In the genomic region with DNA sequence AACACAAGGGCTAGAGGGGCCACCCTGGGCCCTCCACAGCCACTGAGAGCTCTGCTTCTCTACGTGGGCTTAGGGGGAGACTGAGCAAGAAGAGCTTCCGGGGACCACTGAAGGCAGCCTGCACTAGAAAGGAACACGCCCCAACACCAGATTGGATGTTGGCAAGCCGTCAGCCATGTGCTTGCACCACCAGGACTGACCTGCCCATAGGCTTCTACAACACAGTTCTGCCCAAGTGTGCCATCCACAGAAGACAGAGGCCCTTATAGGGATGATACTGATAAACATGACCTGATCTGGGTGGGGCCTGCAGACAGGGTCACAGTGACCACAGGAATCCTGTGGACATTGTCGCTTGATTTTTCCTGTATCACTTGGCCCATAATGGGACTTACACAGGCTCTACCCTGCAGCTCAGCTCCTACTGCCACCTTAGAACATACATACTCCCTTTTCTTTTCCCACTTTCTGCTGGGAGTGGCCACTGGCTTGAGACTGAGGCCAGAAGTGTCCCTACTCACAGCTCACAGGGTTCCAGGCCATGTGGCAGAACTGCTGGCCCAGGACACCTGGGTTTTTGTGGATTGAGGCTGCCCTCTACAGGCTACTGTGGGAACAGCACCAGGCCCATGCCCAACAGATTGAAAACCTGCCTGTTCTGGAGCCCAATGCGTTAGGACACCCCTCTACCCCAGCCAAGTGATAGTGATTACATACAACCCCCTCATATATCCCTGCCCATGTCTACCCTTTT, we compare ENCODE assay signal across 9 mouse cellular contexts. TPM values are rescaled to one million over a fixed set of nuclear protein-coding genes. Genes with fewer than 3 reads are reported as not detected.
DNase-seq lines count a peak whose midpoint lies in the region; ATAC-seq and TF ChIP-seq lines count a peak whose summit lies in the region.
"Had no signal": no experiment of that assay in that cellular context is flagged by ENCODE, and none has a peak within 500 bp of the region (broad histone marks: within the 10 kb centered on the region; RNA-seq: fewer than 3 reads in every experiment).

No protein-coding gene starts in this region.

- H3K36me3 ChIP-seq in forebrain, postnatal 0 days (ENCODE audit: insufficient read depth), result no peaks in the 10 kb centered on the region
- peaks cover 5% of the 10 kb centered on the region; the same call in 1 of the 2 replicates for H3K36me3 ChIP-seq in hindbrain, embryonic 13.5 days
- H3K36me3 ChIP-seq: limb, embryonic 12.5 days had no signal

- no peak overlapping the region for H3K4me3 ChIP-seq in forebrain, postnatal 0 days (ENCODE audit: low read depth, low read length)
- no peak overlapping the region for H3K4me3 ChIP-seq in hindbrain, embryonic 13.5 days
- H3K4me3 ChIP-seq: limb, embryonic 12.5 days had no signal

- no peak for TF ChIP-seq POLR2A in brain, embryonic 14.5 days (IDR thresholded peaks at IDR 0.05; ENCODE audit: borderline replicate concordance, extremely low read depth, insufficient read depth, insufficient read length, poor library complexity, severe bottlenecking)

- peak; percentile 92 for DNase-seq in MN1 (ENCODE audit: low spot score)
- DNase-seq in brain, embryonic 14.5 days (ENCODE audit: low read depth), result peak; percentile 75
- peak; percentile 87 for DNase-seq in forebrain, postnatal 0 days
- DNase-seq in layer of hippocampus, postnatal 14 days (ENCODE audit: low spot score in 2 of 2), result peak; percentile 82 to 87
- peak; percentile 90 for DNase-seq in lung, postnatal 10 days
- peak; percentile 78 for DNase-seq in right cerebral cortex, postnatal 14 days
- peak; percentile 83 to 86 for DNase-seq in urinary bladder, postnatal 36 days (ENCODE audit: low spot score in 2 of 2)

- no peak overlapping the region for H3K4me2 ChIP-seq in forebrain, postnatal 0 days (ENCODE audit: low read depth)
- H3K4me2 ChIP-seq in hindbrain, embryonic 13.5 days, result no peak overlapping the region
- H3K4me2 ChIP-seq: limb, embryonic 12.5 days had no signal

- peak; percentile 36 for ATAC-seq in forebrain, postnatal 0 days
- ATAC-seq in hindbrain, embryonic 13.5 days (ENCODE audit: low FRiP score), result no peak

- 60% methylated on average over 6 of the region's 6 CpGs for WGBS in forebrain, postnatal 0 days
- 69% methylated on average over 6 of the region's 6 CpGs for WGBS in hindbrain, embryonic 13.5 days

- peaks cover 26% of the 10 kb centered on the region for H3K27me3 ChIP-seq in forebrain, postnatal 0 days (ENCODE audit: insufficient read depth, low read length)
- peaks cover 49% of the 10 kb centered on the region for H3K27me3 ChIP-seq in hindbrain, embryonic 13.5 days

- peak; percentile 97 for TF ChIP-seq CTCF in brain, embryonic 14.5 days (IDR thresholded peaks at IDR 0.05; ENCODE audit: borderline replicate concordance, extremely low read depth, insufficient read depth, insufficient read length)
- TF ChIP-seq CTCF in forebrain, postnatal 0 days (IDR thresholded peaks at IDR 0.05; ENCODE audit: low read depth), result peak; percentile 97

- H3K27ac ChIP-seq in forebrain, postnatal 0 days (ENCODE audit: low read depth, low read length), result no peak overlapping the region
- H3K27ac ChIP-seq in hindbrain, embryonic 13.5 days, result no peak overlapping the region
- H3K27ac ChIP-seq: limb, embryonic 12.5 days had no signal

- 0 out of 2 replicates have a peak, but pooled peaks cover 7% of the 10 kb centered on the region for H3K4me1 ChIP-seq in forebrain, postnatal 0 days (ENCODE audit: insufficient read depth)
- H3K4me1 ChIP-seq in hindbrain, embryonic 13.5 days (replicated peaks), result peaks cover 54% of the 10 kb centered on the region

- H3K9me3 ChIP-seq in forebrain, postnatal 0 days (ENCODE audit: low read length), result no peaks in the 10 kb centered on the region
- H3K9me3 ChIP-seq in hindbrain, embryonic 13.5 days, result no peaks in the 10 kb centered on the region
- H3K9me3 ChIP-seq: limb, embryonic 12.5 days had no signal

- no peak overlapping the region for H3K9ac ChIP-seq in forebrain, postnatal 0 days
- peak overlapping the region; percentile 35; the same call in 1 of the 2 replicates for H3K9ac ChIP-seq in hindbrain, embryonic 13.5 days
- H3K9ac ChIP-seq: limb, embryonic 12.5 days had no signal

RNA-seq across cellular contexts. Expression of gene Trhr2, which starts 27.6 kb away (rescaled TPM):
- 0.09 and 0.10 TPM in 2 replicates for polyA plus RNA-seq in brain, embryonic 14.5 days (2012; rRNA removed)
- total RNA-seq in forebrain, postnatal 0 days (2014; rRNA removed), result 0.77 TPM in 1 of 2 replicates, not detected in the other
- 0.27 TPM in 1 of 2 replicates, not detected in the other for polyA plus RNA-seq in forebrain, postnatal 0 days (2015; fragmentation: Nextera tagmentation; extraction: Ambion mirVana)
- polyA plus RNA-seq in hindbrain, embryonic 13.5 days (2015; fragmentation: Nextera tagmentation; extraction: Ambion mirVana), result not detected in 2 replicates
- total RNA-seq in layer of hippocampus, postnatal 14 days (2021), result under 1 TPM; 0.76 to 0.81 TPM
- polyA plus RNA-seq: limb, embryonic 12.5 days had no signal

RNA-seq across cellular contexts. Expression of gene Zc3h18, which starts 43.5 kb away (rescaled TPM):
- polyA plus RNA-seq in brain, embryonic 14.5 days (2012; rRNA removed), result 44.5 and 51.8 TPM in 2 replicates
- total RNA-seq in forebrain, postnatal 0 days (2014; rRNA removed), result 38.1 and 40.9 TPM in 2 replicates
- 23.8 and 27.3 TPM in 2 replicates for polyA plus RNA-seq in forebrain, postnatal 0 days (2015; fragmentation: Nextera tagmentation; extraction: Ambion mirVana)
- polyA plus RNA-seq in hindbrain, embryonic 13.5 days (2015; fragmentation: Nextera tagmentation; extraction: Ambion mirVana), result 38.0 and 38.5 TPM in 2 replicates
- 10 to 100 TPM; 35.4 to 39.2 TPM for total RNA-seq in layer of hippocampus, postnatal 14 days (2021)

RNA-seq across cellular contexts. Expression of gene Zfpm1, which starts 51.0 kb away (rescaled TPM):
- polyA plus RNA-seq in brain, embryonic 14.5 days (2012; rRNA removed), result 8.1 and 16.9 TPM in 2 replicates
- total RNA-seq in forebrain, postnatal 0 days (2014; rRNA removed), result 9.5 and 10.1 TPM in 2 replicates
- 0.87 and 1.1 TPM in 2 replicates for polyA plus RNA-seq in forebrain, postnatal 0 days (2015; fragmentation: Nextera tagmentation; extraction: Ambion mirVana)
- 1.4 and 1.5 TPM in 2 replicates for polyA plus RNA-seq in hindbrain, embryonic 13.5 days (2015; fragmentation: Nextera tagmentation; extraction: Ambion mirVana)
- total RNA-seq in layer of hippocampus, postnatal 14 days (2021), result 10 to 100 TPM; 28.3 to 31.7 TPM
